Mouse (Mus musculus): ENCODE measurements around the gene Crybg1. TPM values are rescaled to one million over a fixed set of nuclear protein-coding genes. Genes with fewer than 3 reads are reported as not detected.

The Crybg1 gene
- total RNA-seq, 1 experiment from 2014 or later: 0.85 TPM

Other genes with a start within 250 kb of the Crybg1 start
- gene Qrsl1, start 247.1 kb downstream of the Crybg1 start, total RNA-seq (2021): 10.7 and 11.4 TPM in 2 replicates
- gene Rtn4ip1, start 247.0 kb downstream of the Crybg1 start, total RNA-seq (2021): 27.9 and 28.8 TPM in 2 replicates
- gene Atg5, start 119.5 kb upstream of the Crybg1 start, total RNA-seq (2021): 44.7 TPM in 2 replicates

All from adrenal gland, postnatal 25 days (tissue).